Mouse (Mus musculus): ENCODE measurements around the gene Zdhhc20. TPM values are rescaled to one million over a fixed set of nuclear protein-coding genes. Genes with fewer than 3 reads are reported as not detected.
A peak's percentile ranks its signal among the peaks of the same experiment; 100 is the strongest.
"Not testable (repeated sequence)": the region's sequence is repeated elsewhere in the genome, so short reads cannot be mapped to it uniquely, and the experiment has no call there.

Gene Zdhhc20
- total RNA-seq (2015; ENCODE audit: low replicate concordance) (8.0 and 33.5 TPM in 2 replicates), total RNA-seq (2017; ENCODE audit: low replicate concordance) (6.8 and 16.9 TPM in 2 replicates)

DNA sequence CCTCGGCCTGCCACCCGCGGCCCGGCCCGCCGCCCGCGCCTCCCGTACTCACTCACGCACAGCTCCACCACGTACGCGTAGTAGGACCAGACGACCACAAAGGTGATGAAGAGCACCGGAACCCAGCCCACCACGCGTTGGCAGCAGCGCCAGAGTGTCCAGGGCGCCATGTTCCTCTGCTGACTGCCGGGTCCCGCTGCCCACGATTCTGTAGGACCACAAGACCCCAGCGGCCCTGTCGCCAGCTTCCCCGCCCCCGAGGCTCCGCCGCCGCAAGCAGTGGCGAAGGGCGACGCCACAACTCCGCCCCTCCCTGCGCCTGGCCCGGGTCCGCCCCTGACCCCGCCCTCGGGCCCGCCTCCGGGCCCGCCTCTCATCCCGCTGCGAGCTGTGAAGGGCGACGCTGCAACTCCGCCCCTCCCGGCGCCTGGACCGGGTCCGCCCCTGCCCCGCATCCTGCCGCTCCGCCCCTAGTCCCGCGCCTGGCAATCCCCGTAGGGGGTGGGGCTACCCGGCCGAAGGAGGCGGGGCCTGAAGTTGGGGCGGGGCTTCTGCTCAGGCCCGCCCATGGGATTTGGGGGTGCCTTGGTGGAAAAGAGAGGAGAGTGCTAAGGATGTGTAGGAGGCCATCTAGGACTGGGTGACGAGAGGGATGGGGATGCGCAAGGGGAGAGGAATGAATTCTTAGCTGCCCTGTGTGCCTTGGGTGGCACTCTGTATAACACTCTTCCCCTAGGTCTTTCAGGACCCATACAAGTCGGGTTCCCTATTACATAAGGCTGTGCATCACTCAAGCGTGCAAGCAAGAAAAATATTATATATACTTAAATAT lies at the start of gene Zdhhc20:
Gene Zdhhc20 (minus strand): TSS at position 266 of the 832 bp plus-strand sequence.
- ATAC-seq (replicated peaks; ENCODE audit: low FRiP score, poor library complexity, severe bottlenecking), result peak; percentile 99

DNA sequence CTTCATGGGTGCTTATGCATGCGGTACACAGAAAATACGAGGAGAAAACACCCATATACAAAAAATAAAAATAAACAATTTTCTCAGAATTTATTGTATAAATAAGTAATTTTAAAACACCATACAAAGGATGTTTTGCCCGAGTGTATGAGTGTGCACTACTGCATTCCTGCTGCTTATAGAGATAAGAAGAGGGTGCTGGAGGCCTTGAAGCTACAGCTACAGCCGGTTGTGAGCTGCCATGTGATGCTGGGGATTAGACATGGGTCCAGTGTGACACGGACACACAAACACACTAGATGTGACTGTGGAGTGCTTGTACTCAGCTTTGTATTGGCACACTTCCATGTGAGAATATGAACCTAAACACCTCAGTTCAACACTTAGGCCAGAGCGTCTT lies 47.2 kb upstream of the Zdhhc20 start:
- no peak for ATAC-seq (replicated peaks; ENCODE audit: low FRiP score, poor library complexity, severe bottlenecking)

DNA sequence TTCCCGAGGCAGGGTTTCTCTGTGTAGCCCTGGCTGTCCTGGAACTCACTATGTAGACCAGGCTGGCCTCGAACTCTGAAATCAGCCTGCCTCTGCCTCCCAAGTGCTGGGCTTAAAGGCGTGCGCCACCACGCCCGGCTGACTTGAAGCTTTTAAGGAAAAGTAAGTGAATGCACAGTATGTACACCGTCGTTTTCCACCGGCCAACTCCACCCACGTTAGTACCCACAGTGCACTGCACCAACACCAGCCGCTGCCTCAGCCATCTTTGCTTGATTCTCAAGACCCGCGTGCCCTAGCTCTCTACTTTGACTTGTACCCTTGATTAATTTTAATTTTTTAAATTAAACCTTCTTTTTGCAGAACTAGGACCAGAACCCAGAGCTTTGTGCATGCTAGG lies 44.6 kb upstream of the Zdhhc20 start:
- no peak for ATAC-seq (replicated peaks; ENCODE audit: low FRiP score, poor library complexity, severe bottlenecking)

DNA sequence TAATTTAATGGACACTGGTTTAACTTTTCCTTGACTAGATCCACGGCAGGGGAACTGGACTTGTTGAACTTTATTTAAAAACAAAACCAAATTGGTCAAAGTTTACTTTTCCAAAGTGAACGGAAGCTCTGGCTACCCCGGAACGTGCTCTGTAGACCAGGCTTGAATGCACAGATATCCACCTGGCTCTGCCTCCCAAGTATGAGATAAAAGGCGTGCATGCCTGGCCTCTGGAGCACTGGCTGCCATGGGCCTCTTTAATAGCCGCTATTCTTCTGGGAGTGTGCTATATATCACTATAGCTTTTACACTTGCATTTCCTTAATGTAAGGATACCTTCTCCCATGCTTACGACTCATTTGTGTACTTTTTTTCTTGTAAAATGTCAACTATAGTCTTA lies 43.5 kb upstream of the Zdhhc20 start:
- no peak for ATAC-seq (replicated peaks; ENCODE audit: low FRiP score, poor library complexity, severe bottlenecking)

DNA sequence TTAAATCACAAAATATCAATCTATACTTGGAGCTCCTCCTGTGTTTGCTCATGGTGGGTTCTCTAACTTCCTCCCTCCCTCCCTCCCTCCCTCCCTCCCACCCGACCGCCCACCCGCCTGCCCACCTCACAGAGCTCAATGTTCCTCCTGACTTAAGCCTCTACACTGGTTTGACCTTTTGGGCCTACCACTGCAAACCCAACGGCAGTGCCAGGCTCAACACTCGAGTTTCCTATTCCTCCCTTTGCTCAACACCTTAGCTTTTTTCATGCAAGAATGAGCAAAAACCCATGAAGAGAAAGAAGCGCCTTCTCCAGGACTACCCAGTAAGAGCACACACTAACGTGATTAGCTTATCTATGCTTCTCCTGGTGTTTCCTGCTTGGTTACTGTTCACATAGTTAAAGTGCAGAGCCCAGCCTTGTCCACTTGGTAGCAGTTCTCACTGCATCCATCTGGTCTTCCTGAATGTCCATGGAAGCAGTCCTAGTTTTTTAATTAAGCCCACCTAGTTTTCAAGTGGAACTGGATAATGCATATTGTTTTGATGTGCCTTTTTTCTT lies 42.9 kb upstream of the Zdhhc20 start:
- ATAC-seq (replicated peaks; ENCODE audit: low FRiP score, poor library complexity, severe bottlenecking), result 0 out of 2 replicates have a peak, but pooled peaks have one; percentile 54

DNA sequence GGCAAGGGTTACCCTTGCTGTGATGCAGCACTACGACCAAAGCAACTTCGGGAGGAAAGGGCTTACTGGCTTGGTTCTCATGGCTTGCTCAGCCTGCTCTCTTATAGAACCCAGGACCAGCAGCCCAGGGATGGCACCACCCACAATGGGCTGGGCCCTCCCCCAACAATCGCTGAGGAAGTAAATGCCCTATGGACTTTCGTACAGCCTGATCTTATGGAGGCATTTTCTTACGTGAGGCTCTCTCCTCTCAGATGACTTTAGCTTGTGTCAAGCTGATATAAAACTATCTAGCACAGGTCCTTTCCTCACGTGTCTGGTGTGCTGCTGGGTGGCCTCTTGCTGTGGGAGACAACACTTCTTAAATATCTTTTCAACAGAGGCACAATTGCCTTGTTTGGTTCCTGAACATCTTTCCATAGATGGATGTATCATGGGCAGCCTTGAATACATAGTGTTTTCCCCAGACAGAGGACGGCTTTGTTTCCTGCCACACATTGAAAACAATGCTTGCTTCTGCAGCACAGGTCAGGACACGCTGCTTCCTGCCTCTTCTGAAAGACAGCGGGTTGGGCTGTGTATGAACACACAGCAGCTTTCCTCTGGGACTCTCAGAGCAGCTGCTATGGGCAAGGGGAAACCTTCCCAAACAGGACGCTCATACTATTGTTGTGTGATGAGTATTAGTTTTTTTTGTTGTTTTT lies 31.5 kb upstream of the Zdhhc20 start:
- no peak for ATAC-seq (replicated peaks; ENCODE audit: low FRiP score, poor library complexity, severe bottlenecking)

DNA sequence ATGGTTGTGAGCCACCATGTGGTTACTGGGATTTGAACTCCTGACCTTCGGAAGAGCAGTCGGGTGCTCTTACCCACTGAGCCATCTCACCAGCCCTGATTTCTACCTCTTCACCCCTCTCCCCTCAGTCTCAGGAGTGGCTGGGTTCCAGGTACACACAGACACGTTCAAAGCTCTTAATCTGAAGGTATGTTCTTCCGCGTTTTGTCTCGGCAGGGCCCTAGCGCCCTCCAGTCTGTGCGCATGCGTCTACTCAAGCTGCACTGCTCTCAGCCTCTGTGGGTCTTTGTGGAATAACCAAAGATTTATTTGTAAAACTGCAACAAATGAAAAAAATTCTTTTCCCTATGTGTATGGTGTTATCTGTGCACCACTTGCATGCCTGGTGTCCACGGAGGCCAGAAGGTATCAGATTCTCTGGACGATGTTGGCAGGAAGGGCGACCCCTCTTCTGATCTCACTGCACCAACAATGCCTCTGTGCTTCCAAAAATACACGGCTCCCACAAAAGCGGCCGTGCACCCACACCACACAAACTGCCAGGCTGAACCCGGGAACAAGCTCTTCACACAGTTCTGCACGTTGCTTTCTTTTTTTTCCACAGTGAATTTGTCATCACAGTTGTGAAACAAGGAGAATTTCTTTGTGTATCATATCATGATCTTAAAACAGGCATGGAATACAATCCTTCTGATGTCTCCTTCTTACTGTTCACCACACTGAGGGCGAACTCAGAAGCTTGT lies 30.7 kb upstream of the Zdhhc20 start:
- ATAC-seq (replicated peaks; ENCODE audit: low FRiP score, poor library complexity, severe bottlenecking), result no peak

DNA sequence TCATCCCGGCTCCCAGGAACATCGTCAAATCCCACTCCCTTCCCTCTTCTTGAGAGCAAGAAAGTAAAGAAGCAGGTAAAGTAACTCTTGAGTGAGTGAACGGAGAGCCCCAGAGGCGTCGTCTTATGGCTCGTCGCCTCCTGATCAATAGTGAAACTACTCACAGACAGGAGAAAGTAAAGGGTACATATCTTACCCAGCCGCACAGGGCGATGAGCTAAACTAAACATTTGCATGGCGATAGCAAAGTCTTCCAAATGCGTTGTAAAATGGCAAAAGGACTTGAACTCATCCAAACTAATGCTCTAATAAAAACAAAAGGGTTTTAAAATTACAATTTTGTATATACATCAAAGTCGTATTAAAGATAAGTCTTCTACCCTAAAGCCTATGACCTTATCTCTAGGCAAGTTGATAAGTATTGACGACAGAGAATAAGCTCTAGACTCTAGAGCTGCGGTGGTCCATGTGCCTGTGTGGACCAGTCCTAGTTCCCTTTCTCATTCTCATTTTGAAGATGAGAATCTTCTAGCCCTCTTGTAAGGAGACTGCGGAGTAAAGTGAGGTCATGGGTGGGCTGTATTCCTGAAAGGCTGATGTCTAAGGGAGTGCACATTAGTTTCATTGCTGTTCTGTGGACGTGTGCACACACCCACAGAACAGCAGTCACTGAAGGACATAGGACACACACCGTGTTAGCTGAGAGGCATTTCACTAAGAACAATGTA lies 29.2 kb upstream of the Zdhhc20 start:
- no peak for ATAC-seq (replicated peaks; ENCODE audit: low FRiP score, poor library complexity, severe bottlenecking)

DNA sequence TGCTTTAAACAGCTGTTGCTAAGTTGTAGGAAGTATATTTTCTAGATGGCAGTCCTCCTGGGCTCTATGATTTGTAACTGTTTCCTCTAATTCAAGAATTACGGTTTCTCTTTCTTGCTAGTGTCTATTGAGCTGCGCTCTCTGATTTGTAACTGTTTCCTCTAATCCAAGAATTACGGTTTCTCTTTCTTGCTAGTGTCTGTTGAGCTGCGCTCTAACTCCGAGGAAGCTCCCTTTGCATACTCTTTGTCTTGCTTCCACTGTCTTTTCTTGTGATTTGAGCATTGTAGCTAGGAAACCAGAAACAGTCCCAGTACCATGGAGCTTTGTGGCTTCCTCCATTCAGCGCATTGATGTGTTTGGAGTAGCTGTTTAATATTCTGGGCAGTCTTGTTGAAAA lies 25.3 kb upstream of the Zdhhc20 start:
- ATAC-seq (replicated peaks; ENCODE audit: low FRiP score, poor library complexity, severe bottlenecking), result no peak

DNA sequence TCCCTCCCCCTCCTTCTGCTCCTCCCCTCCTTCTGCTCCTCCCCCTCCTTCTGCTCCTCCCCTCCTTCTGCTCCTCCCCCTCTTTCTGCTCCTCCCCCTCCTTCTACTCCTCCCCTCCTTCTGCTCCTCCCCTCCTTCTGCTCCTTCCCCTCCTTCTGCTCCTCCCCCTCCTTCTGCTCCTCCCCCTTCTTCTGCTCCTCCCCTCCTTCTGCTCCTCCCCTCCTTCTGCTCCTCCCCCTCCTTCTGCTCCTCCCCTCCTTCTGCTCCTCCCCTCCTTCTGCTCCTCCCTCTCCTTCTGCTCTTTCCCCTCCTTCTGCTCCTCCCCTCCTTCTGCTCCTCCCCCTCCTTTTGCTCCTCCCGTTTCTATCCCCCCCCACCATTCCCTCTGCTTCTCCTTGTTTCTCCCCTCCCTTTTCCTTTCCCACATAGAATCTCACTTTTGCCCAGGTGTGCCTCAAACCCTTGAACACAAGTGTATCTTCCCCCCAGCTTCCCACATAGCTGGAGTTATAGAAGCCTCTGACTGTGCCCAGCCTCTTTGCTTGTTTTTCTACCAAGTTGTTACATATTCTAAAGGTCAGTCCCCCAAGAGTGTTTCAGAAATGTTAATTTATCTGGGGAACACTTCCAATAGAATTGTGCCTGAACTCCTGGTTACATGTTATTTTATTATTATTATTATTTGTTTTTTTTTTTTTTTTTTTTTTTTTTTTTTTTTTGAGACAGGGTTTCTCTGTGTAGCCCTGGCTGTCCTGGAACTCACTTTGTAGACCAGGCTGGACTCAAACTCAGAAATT lies 22.3 kb upstream of the Zdhhc20 start:
- not testable (repeated sequence) for ATAC-seq (replicated peaks; ENCODE audit: low FRiP score, poor library complexity, severe bottlenecking)

DNA sequence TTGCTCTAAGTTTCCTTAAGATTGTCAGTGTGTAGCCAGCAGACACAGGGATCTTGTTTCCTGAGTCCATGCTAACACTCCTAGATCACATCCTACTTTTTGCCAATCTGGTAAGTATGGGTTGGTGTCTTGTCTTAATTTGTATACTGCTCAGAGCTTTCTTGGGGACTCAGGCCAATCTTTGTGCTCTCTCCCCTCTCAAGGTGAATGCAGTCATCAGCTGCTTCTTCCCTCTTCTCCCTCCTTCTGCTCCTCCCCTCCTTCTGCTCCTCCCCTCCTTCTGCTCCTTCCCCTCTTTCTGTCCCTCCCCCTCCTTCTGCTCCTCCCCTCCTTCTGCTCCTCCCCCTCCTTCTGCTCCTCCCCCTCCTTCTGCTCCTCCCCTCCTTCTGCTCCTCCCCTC lies 21.7 kb upstream of the Zdhhc20 start:
- not testable (repeated sequence) for ATAC-seq (replicated peaks; ENCODE audit: low FRiP score, poor library complexity, severe bottlenecking)

DNA sequence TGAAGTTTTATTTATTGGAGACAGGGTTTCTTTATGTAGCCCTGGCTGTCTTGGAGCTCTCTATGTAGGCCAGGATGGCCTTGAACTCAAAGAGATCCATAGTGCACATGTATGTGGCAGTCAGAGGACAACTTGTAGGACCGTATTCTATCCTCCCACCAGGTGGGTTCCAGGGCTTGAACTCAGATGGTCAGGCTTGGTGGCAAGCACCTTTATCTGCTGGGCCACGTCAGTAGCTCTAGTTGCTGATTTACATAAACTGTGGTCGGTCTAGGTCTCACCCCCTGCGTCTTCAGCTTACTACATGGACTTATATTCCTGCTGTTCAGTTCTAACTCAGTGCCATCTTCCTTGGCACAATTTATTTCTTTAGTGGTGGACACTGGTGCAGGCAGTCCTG lies 21.2 kb upstream of the Zdhhc20 start:
- ATAC-seq (replicated peaks; ENCODE audit: low FRiP score, poor library complexity, severe bottlenecking), result no peak

DNA sequence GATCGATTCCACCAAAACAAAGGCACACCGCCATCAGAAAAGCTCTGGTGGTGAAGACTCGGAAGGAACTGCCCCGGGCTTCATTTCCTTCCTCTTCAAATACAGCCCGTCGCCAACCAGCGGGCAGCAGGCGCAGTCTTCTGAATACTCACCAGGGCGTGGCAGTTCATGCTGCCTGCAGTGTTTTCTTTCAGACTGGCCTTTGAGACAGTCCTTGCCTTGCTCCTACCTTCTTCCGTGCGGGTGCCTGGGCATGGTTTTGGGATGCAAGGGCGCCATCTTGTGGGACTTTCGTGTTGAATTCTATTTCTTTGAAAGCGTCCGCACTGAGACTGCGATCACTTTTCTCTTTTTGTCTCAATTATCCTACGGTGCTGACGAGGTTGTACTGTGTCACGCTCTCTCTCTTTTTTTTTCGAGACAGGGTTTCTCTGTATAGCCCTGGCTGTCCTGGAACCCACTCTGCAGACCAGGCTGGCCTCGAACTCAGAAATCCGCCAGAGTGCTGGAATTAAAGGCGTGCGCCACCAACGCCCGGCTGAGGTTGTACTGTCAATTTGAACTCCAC lies 20.5 kb upstream of the Zdhhc20 start:
- ATAC-seq (replicated peaks; ENCODE audit: low FRiP score, poor library complexity, severe bottlenecking), result peak; percentile 99

DNA sequence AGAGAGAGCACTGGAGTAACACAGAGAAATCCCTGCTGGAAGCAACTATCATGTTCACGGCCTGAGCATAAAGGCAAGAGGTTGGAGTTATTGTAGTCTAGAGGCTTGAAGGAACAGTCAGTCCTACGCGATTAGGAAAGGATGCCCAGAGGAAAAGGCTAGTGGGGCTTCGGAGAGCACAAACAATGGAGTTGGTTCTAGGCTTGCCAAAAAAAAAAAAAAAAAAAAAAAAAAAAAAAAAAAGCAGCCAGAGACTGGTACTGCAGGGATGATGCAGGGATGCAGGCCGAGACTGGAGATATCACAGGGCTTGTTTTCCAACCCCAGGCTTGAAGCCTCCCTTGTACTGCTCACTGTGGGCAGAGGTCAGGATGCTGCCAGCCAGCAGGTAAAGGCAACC lies 19.2 kb upstream of the Zdhhc20 start:
- no peak for ATAC-seq (replicated peaks; ENCODE audit: low FRiP score, poor library complexity, severe bottlenecking)

DNA sequence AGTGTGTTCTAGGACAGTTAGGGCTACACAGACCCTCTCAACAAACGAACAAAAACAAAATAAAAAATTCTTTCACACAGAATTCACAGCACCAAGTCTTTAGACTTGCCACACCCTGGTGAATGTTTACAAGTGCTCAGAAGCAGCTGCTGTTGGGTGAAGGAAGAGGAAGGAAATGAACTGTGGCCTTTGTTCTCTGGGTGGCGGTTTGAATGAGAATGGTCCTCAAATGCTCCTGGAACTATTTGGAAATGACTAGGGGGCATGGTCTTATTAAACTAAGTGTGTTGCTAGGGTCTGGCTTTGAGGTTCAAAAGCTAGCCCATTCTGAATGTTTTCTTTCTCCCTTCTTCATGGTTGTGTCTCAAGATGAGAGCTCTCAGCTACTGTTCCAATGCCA lies 18.4 kb upstream of the Zdhhc20 start:
- no peak for ATAC-seq (replicated peaks; ENCODE audit: low FRiP score, poor library complexity, severe bottlenecking)

DNA sequence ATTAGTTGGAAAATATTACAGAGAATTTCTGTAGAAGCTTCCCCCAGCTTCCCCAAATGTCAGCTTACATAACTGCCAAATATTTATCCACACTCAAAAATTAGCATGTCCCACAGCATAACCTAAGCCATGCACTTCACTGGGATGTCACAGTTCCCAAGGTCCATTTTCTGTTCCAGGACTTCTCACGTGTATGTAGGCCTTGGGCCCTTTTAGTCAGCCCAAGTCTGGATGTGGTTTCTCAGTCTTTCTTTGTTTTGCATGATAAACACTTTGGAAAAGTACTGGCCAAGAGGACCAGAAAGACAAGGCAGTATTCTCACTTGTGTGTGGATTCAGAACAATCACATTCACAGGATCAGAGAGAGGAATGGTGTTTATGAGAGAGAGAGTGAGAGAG lies 11.9 kb upstream of the Zdhhc20 start:
- ATAC-seq (replicated peaks; ENCODE audit: low FRiP score, poor library complexity, severe bottlenecking), result no peak

DNA sequence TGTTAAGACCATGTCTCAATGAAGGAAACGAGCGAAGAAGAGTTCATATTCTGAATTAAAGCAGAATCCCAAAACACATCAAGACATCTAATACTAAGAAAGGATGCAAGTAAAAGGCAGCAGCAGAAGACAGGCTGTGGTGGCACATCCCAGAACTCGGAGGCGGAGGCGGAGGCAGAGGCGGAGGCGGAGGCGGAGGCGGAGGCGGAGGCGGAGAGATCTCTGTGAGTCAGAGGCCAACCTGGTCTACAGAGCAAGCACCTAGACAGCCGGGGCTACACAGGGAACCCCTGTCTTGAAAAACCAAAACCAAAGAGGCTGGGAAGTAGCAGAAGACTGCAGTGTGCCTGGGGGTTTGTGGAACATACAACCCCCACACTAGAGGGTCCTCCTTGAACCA lies 6.8 kb upstream of the Zdhhc20 start:
- ATAC-seq (replicated peaks; ENCODE audit: low FRiP score, poor library complexity, severe bottlenecking), result no peak

DNA sequence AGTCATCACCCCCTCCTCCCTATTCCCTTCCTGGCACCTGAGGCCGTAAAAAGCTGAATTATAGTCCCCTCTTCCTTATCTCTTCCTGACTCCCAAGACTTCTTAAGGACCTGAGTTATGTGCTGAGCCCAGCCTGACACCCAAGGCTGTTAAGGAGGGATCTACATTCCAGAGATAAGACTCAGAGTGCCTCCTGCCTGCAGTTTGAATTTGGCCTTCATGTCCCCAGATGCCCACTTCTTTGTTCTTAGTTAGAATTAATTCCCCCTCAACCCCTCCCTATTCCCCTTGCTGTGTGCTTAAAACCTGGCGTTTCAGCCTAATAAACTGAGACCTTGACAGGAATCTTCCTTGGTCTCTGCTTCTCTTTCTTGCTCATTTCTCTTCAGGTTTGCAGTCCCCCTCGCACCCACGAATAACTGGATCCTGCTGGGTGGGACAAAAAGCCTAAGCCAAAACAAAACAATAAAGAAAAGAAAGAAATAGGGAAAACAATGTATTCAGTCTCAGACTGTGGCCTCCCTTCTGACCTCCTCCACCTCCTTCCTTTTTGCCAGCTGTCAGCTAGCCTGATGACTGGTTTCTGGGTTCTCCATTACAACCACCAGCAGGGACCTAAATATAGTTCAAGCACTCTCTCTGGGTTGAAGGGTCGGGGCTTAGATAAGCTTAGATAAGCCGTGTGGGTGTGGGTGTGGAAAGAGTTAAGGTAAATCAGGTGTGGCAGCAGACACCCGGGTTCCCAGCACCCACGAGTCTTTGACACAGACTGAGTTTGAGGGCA lies 6.2 kb upstream of the Zdhhc20 start:
- not testable (repeated sequence) for ATAC-seq (replicated peaks; ENCODE audit: low FRiP score, poor library complexity, severe bottlenecking)
